Mouse (Mus musculus) kidney, adult 2 months (tissue): ENCODE data around the gene Them7. TPM values are rescaled to one million over a fixed set of nuclear protein-coding genes. Genes with fewer than 3 reads are reported as not detected.
A peak's percentile ranks its signal among the peaks of the same experiment; 100 is the strongest.

ENCODE experiments used
- DNase-seq: peaks from one replicate; pipeline ENCODE4 v3.0.0; 2021
- H3K27ac ChIP-seq: fragments of 200-500 bp; 2 replicates; pipeline ENCODE4 v1.5.1; 2012; ENCODE audit warnings: low read depth, low read length, control low read depth, inconsistent platforms; ENCODE audit not compliant: insufficient read depth
- H3K27me3 ChIP-seq: fragments of 200-500 bp; replicated peaks from 2 replicates; pipeline ENCODE4 v1.6.1; 2012; ENCODE audit warnings: mild to moderate bottlenecking, moderate library complexity, low read length, inconsistent platforms; ENCODE audit not compliant: control insufficient read depth, insufficient read depth
- H3K36me3 ChIP-seq: fragments of 200-500 bp; 2 replicates; pipeline ENCODE4 v1.6.1; 2012; ENCODE audit warnings: mild to moderate bottlenecking, moderate library complexity, low read length, inconsistent platforms; ENCODE audit not compliant: control insufficient read depth, insufficient read depth
- H3K4me1 ChIP-seq: fragments of 200-500 bp; 2 replicates; pipeline ENCODE4 v1.6.1; 2011; ENCODE audit warnings: low read length; ENCODE audit not compliant: control insufficient read depth, insufficient read depth
- H3K4me3 ChIP-seq: fragments of 200-500 bp; 2 replicates; pipeline ENCODE4 v1.5.1; 2011; ENCODE audit warnings: mild to moderate bottlenecking, low read depth, low read length, control low read depth; ENCODE audit not compliant: insufficient read depth
- CTCF ChIP-seq: fragments of 200-500 bp; conservative IDR thresholded peaks from 2 replicates; pipeline ENCODE4 v1.5.1; 2011; ENCODE audit warnings: low read depth, mild to moderate bottlenecking, control low read depth, low read length, moderate library complexity, mixed read lengths; ENCODE audit not compliant: insufficient read depth, insufficient read length
- POLR2A ChIP-seq: fragments of 200-500 bp; IDR thresholded peaks from one replicate; pipeline ENCODE4 v1.6.1; 2011; ENCODE audit warnings: low read depth, low read length, control low read depth
- WGBS: fragments of 180-500 bp; shearing (Covaris S2); methylation state at CpG from one replicate; pipeline ENCODE4 v1.1.7; 2018; 5-methylcytosine and 5-hydroxymethylcytosine counted together
- polyA plus RNA-seq: library from polyadenylated mRNA; depleted of rRNA; stranded (reverse); fragments of >200 nt; gene quantifications from 2 replicates; pipeline ENCODE4 v1.2.3, GENCODE M21; 2012

Them7 gene
- polyA plus RNA-seq, 1 experiment = 241 TPM

DNA sequence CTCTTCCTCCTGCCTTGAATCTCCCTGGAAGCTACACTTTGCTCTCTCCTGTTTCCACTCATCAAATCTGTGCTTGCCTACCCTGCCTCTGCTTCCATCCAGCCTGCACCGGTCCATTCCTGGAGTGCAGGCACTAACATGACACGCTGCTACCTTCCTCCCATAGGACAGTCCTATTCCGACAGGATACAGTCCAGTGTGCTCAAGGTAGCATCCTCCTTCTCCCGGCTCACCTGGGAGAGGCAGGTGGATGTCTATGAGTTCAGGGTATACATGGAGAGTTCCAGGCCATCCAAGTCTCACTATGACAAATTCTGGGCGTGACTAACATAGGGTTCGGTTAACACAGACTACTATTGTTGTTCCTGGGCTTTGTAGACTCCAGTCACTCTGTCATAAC is 148.0 kb downstream of the Them7 start:
- DNase-seq = no peak
- H3K27ac ChIP-seq = no peak overlapping the region
- no peaks in the 10 kb centered on the region for H3K36me3 ChIP-seq
- no peak overlapping the region for H3K4me3 ChIP-seq
- peaks cover 3% of the 10 kb centered on the region; the same call in 1 of the 2 replicates for H3K4me1 ChIP-seq
- no peaks in the 10 kb centered on the region for H3K27me3 ChIP-seq
- TF ChIP-seq POLR2A (no peak), CTCF (no peak)
- WGBS = 90% methylated on average over 6 of the region's 6 CpGs

- peak; percentile 61 for DNase-seq
- peaks cover 3% of the 10 kb centered on the region; the same call in 1 of the 2 replicates for H3K4me1 ChIP-seq
- H3K27me3 ChIP-seq = no peaks in the 10 kb centered on the region
- 47% methylated on average over 5 of the region's 5 CpGs for WGBS
- TF ChIP-seq CTCF (no peak), POLR2A (no peak)
- H3K4me3 ChIP-seq = no peak overlapping the region
- no peak overlapping the region for H3K27ac ChIP-seq
- H3K36me3 ChIP-seq = no peaks in the 10 kb centered on the region
These were observed 148.6 kb downstream of the Them7 start for GRCm38 (mm10) chr2:105372727-105373126.

- no peaks in the 10 kb centered on the region for H3K36me3 ChIP-seq
- DNase-seq = no peak
- H3K4me3 ChIP-seq = no peak overlapping the region
- WGBS = 85% methylated on average over 11 of the region's 11 CpGs
- no peak overlapping the region for H3K27ac ChIP-seq
- H3K4me1 ChIP-seq = peaks cover 3% of the 10 kb centered on the region; the same call in 1 of the 2 replicates
- TF ChIP-seq CTCF (no peak), POLR2A (no peak)
- no peaks in the 10 kb centered on the region for H3K27me3 ChIP-seq
These were observed 149.5 kb downstream of the Them7 start for GRCm38 (mm10) chr2:105373658-105374057.

DNA sequence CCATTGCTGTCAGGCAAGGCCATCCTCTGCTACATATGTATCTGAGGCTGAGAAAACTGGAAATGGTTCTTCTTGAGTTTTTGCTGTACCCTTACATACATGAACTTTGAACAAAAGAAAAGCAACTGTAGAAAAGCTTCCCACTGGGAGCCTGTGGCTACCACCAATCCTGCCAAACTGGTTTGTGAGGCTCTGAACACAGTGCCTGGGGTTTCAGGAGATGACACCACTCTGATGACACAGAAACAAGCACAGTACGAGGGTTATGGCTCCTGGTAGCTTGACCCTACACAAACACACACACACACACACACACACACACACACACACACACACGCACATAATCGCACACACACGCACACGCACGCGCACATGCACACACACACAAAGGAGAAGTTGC is 151.1 kb downstream of the Them7 start:
- Histone ChIP-seq H3K4me1 (no peaks in the 10 kb centered on the region), H3K4me3 (no peak overlapping the region), H3K36me3 (no peaks in the 10 kb centered on the region; the same call in none of the 2 replicates), H3K27ac (no peak overlapping the region), H3K27me3 (no peaks in the 10 kb centered on the region)
- 92% methylated on average over 7 of the region's 7 CpGs for WGBS
- DNase-seq = no peak
- TF ChIP-seq CTCF = no peak
- TF ChIP-seq POLR2A = no peak

DNA sequence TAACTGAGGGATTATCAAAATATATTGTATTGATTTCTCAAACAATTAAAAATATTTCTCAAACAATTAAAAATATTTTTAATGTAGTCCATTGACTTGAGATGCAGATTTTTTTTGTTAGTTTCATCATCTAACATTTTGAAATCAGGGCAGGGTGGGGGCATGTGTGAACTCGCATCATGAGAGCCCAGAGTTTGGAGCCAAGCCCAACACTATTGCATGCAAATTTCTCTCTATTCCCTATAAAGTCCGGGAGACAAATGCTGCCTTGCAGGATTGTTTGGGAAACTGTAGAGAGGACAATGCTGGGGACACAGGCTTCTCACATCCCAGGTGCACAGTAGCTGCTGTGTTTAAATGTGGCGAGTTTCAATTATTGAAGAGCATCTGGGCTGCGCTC is 151.6 kb downstream of the Them7 start:
- Histone ChIP-seq H3K27me3 (no peaks in the 10 kb centered on the region), H3K27ac (no peak overlapping the region), H3K4me1 (no peaks in the 10 kb centered on the region), H3K4me3 (no peak overlapping the region), H3K36me3 (no peaks in the 10 kb centered on the region; the same call in none of the 2 replicates)
- no peak for TF ChIP-seq POLR2A
- TF ChIP-seq CTCF = no peak
- no peak for DNase-seq
- 77% methylated on average over 4 of the region's 4 CpGs for WGBS

- TF ChIP-seq CTCF (no peak), POLR2A (no peak)
- WGBS = 82% methylated on average over 1 of the region's 1 CpGs
- no peak for DNase-seq
- Histone ChIP-seq H3K36me3 (no peaks in the 10 kb centered on the region; the same call in none of the 2 replicates), H3K4me1 (0 out of 2 replicates have a peak, but pooled peaks cover 2% of the 10 kb centered on the region), H3K27me3 (no peaks in the 10 kb centered on the region), H3K27ac (no peak overlapping the region), H3K4me3 (no peak overlapping the region)
These were observed 155.6 kb downstream of the Them7 start for GRCm38 (mm10) chr2:105379682-105380081.

DNA sequence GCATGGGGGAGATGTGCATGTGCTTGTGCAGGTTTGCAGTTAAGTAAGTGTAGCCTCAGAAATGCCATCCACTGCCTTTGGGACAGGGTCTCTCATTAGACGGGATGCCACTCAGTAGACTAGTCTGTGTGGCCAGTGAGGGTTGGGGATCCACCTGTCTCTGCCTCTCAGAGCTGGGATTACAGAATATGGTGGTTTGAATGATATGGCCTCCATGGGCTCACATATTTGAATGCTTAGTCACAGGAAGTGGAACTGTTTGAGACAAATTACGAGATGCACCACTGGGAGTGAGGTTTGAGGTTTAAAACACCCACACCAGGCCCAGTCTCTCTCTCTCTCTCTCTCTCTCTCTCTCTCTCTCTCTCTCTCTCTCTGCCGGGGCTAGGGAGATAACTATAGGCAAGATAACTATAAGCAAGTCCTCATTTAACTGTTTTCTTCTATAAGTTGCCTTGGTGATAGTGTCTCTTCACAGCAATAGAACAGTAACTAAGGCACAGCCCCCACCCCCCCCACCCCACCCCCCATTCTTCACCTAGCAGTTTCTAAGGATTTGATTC is 156.7 kb downstream of the Them7 start:
- DNase-seq = no peak
- H3K27ac ChIP-seq = no peak overlapping the region
- no peaks in the 10 kb centered on the region for H3K27me3 ChIP-seq
- no peak overlapping the region for H3K4me3 ChIP-seq
- WGBS = 83% methylated on average over 3 of the region's 3 CpGs
- no peak for TF ChIP-seq POLR2A
- no peak for TF ChIP-seq CTCF
- H3K36me3 ChIP-seq = no peaks in the 10 kb centered on the region; the same call in none of the 2 replicates
- H3K4me1 ChIP-seq = 0 out of 2 replicates have a peak, but pooled peaks cover 3% of the 10 kb centered on the region
